In genomic region chrX:11614237-11614636, GRCm38 (mm10) we compare ENCODE assay signal across 7 mouse cellular contexts.
DNase-seq lines count a peak whose midpoint lies in the region; ATAC-seq and TF ChIP-seq lines count a peak whose summit lies in the region.

No protein-coding gene starts in this region.

- intact Hi-C loops in left cerebral cortex, postnatal 4 days (cut with DNase I) = no loop called here
- intact Hi-C loops in left cerebral cortex, adult 2 months (cut with DNase I) = no loop called here

- peak; percentile 80 for ATAC-seq in common myeloid progenitor, adult 5-6 weeks (replicated peaks; ENCODE audit: low read depth, poor library complexity, severe bottlenecking)
- no peak for ATAC-seq in activated CD4-positive, CD25-positive, alpha-beta regulatory T cell, adult 4 months

- no peak overlapping the region for H3K27ac ChIP-seq in left cerebral cortex, adult 2 months

- no peak for TF ChIP-seq CTCF in left cerebral cortex, adult 2 months (IDR thresholded peaks at IDR 0.05)

- H3K4me3 ChIP-seq in left cerebral cortex, adult 2 months = no peak overlapping the region

- peak; percentile 53 for DNase-seq in left cerebral cortex, postnatal 4 days
- DNase-seq in left cerebral cortex, adult 2 months (ENCODE audit: extremely low spot score in 1 of 2, low spot score in 2 of 2) = no peak
- peak; percentile 87 for DNase-seq in adipocyte (ENCODE audit: low spot score)
- peak; percentile 74 for DNase-seq in kidney, postnatal 25 days
- DNase-seq in embryo, embryonic 11 days = no peak

Comparison
In these comparisons a context has a peak if more than half of its experiments do, and no peak if none do; other contexts are left out.
1. DNase-seq: peak in left cerebral cortex, postnatal 4 days (single experiment), adipocyte (single experiment) and kidney, postnatal 25 days (2 of 2); none in left cerebral cortex, adult 2 months (0 of 2) and embryo, embryonic 11 days (single experiment).